Mouse (Mus musculus) heart, embryonic 16.5 days (tissue): ENCODE results near the gene Tmem240. TPM values are rescaled to one million over a fixed set of nuclear protein-coding genes. Genes with fewer than 3 reads are reported as not detected.

ENCODE experiments used
- microRNA-seq: library from miRNA; unstranded; fragments of <30 nt; microRNA quantifications from one replicate; pipeline ENCODE4, GENCODE M21; 2017
- polyA plus RNA-seq: library from polyadenylated mRNA; unstranded; fragments of >200 nt; fragmentation: Nextera tagmentation; extraction: Ambion mirVana; gene quantifications from 2 replicates; pipeline ENCODE4 v1.2.1, GENCODE M21; 2015

The Tmem240 gene
- polyA plus RNA-seq, 1 experiment from 2014 or later, result 0.54 TPM

Small RNA genes within 50 kb of the gene (microRNA-seq; reads per million reads assigned to microRNA genes)
- not detected for gene Gm27743

Other genes starting within 250 kb of the Tmem240 start
- gene Gnb1, start 243.4 kb upstream of the Tmem240 start, polyA plus RNA-seq, result 316 and 336 TPM in 2 replicates
- 52.4 and 52.8 TPM in 2 replicates for gene Nadk, start 172.4 kb upstream of the Tmem240 start, polyA plus RNA-seq
- gene Slc35e2, start 133.4 kb upstream of the Tmem240 start, polyA plus RNA-seq, result 5.7 and 5.8 TPM in 2 replicates
- 38.3 and 44.8 TPM in 2 replicates for gene Cdk11b, start 109.9 kb upstream of the Tmem240 start, polyA plus RNA-seq
- gene Gm10563, start 89.4 kb upstream of the Tmem240 start, polyA plus RNA-seq, result not detected in 2 replicates
- gene Mmp23, start 81.4 kb upstream of the Tmem240 start, polyA plus RNA-seq, result 56.6 and 63.4 TPM in 2 replicates
- gene Mib2, start 65.6 kb upstream of the Tmem240 start, polyA plus RNA-seq, result 18.2 and 19.6 TPM in 2 replicates
- gene Fndc10, start 40.5 kb upstream of the Tmem240 start, polyA plus RNA-seq, result 1.1 and 1.4 TPM in 2 replicates
- gene Ssu72, start 30.0 kb upstream of the Tmem240 start, polyA plus RNA-seq, result 106 and 111 TPM in 2 replicates
- 123 TPM in 2 replicates for gene Atad3a, start 26.3 kb downstream of the Tmem240 start, polyA plus RNA-seq
- gene Vwa1, start 39.9 kb downstream of the Tmem240 start, polyA plus RNA-seq, result 8.3 and 8.7 TPM in 2 replicates
- 1.4 and 1.8 TPM in 2 replicates for gene Tmem88b, start 51.1 kb downstream of the Tmem240 start, polyA plus RNA-seq
- gene Ankrd65, start 55.6 kb downstream of the Tmem240 start, polyA plus RNA-seq, result 0.30 TPM in 1 of 2 replicates, not detected in the other
- gene Mrpl20, start 68.1 kb downstream of the Tmem240 start, polyA plus RNA-seq, result 133 and 138 TPM in 2 replicates
- gene Ccnl2, start 77.7 kb downstream of the Tmem240 start, polyA plus RNA-seq, result 126 and 129 TPM in 2 replicates
- 124 and 132 TPM in 2 replicates for gene Aurkaip1, start 96.5 kb downstream of the Tmem240 start, polyA plus RNA-seq
- 77.8 and 86.8 TPM in 2 replicates for gene Mxra8, start 104.9 kb downstream of the Tmem240 start, polyA plus RNA-seq
- 3.5 TPM in 2 replicates for gene Dvl1, start 112.6 kb downstream of the Tmem240 start, polyA plus RNA-seq
- gene Tas1r3, start 128.6 kb downstream of the Tmem240 start, polyA plus RNA-seq, result 0.18 and 0.26 TPM in 2 replicates
- gene Cptp, start 134.6 kb downstream of the Tmem240 start, polyA plus RNA-seq, result 9.3 and 9.5 TPM in 2 replicates
- gene Ints11, start 134.7 kb downstream of the Tmem240 start, polyA plus RNA-seq, result 40.5 and 41.8 TPM in 2 replicates
- 32.5 and 34.3 TPM in 2 replicates for gene Pusl1, start 157.0 kb downstream of the Tmem240 start, polyA plus RNA-seq
- 10.1 and 11.6 TPM in 2 replicates for gene Acap3, start 157.0 kb downstream of the Tmem240 start, polyA plus RNA-seq
- gene Ube2j2, start 209.0 kb downstream of the Tmem240 start, polyA plus RNA-seq, result 74.9 and 80.1 TPM in 2 replicates
- 23.1 and 28.9 TPM in 2 replicates for gene C1qtnf12, start 227.5 kb downstream of the Tmem240 start, polyA plus RNA-seq